Mouse (Mus musculus) spleen, adult 2 months (tissue): ENCODE results near the gene AC124108.1.

Experiments used
- CTCF ChIP-seq: fragments of 200-500 bp; IDR thresholded peaks from 2 replicates; pipeline ENCODE4 v1.5.1; 2011; ENCODE audit warnings: mild to moderate bottlenecking, inconsistent platforms; ENCODE audit not compliant: insufficient read depth, insufficient read length, insufficient replicate concordance; ENCODE audit errors: extremely low read depth
- POLR2A ChIP-seq: fragments of 200-500 bp; IDR thresholded peaks from 2 replicates; pipeline ENCODE4 v1.6.1; 2011; ENCODE audit warnings: low read depth, low read length, inconsistent platforms

- no peak for TF ChIP-seq CTCF
- TF ChIP-seq POLR2A: no peak
These were observed 8.7 kb downstream of the AC124108.1 start for GRCm38 (mm10) chr1:132199934-132200333.
